Mouse (Mus musculus) heart, embryonic 11.5 days (tissue): Measurements from ENCODE around the gene Zfp74. TPM values are rescaled to one million over a fixed set of nuclear protein-coding genes. Genes with fewer than 3 reads are reported as not detected.
A peak's percentile ranks its signal among the peaks of the same experiment; 100 is the strongest.

Experiments used
- ATAC-seq: fragments of 200-750 bp; cut with Nextera tagmentation; replicated peaks from 2 replicates; pipeline ENCODE4 v1.8.0; 2017; ENCODE audit warnings: moderate library complexity; ENCODE audit not compliant: insufficient number of reproducible peaks, low FRiP score, low TSS enrichment
- H3K27ac ChIP-seq: fragments of 300-500 bp; sonication (generic); 2 replicates; pipeline ENCODE4 v1.5.1; 2014; ENCODE audit warnings: mild to moderate bottlenecking, low read depth, low read length
- H3K27me3 ChIP-seq: fragments of 300-500 bp; sonication (generic); 2 replicates; pipeline ENCODE4 v1.6.1; 2014; ENCODE audit warnings: mild to moderate bottlenecking, low read length, mixed read lengths; ENCODE audit not compliant: control insufficient read depth, insufficient read depth
- H3K36me3 ChIP-seq: fragments of 300-500 bp; sonication (generic); 2 replicates; pipeline ENCODE4 v1.6.1; 2014; ENCODE audit warnings: mild to moderate bottlenecking, low read length, moderate library complexity, mixed read lengths; ENCODE audit not compliant: control insufficient read depth, insufficient read depth
- H3K4me1 ChIP-seq: fragments of 300-500 bp; sonication (generic); 2 replicates; pipeline ENCODE4 v1.6.1; 2014; ENCODE audit warnings: low read length; ENCODE audit not compliant: control insufficient read depth, insufficient read depth
- H3K4me2 ChIP-seq: fragments of 300-500 bp; sonication (generic); 2 replicates; pipeline ENCODE4 v1.6.1; 2014; ENCODE audit warnings: mild to moderate bottlenecking, moderate library complexity
- H3K4me3 ChIP-seq: fragments of 300-500 bp; sonication (generic); 2 replicates; pipeline ENCODE4 v1.5.1; 2014; ENCODE audit warnings: low read depth, low read length
- H3K9ac ChIP-seq: fragments of 300-500 bp; sonication (generic); 2 replicates; pipeline ENCODE4 v1.6.1; 2014; ENCODE audit warnings: mild to moderate bottlenecking, low read depth, low read length, moderate library complexity
- H3K9me3 ChIP-seq: fragments of 300-500 bp; sonication (generic); replicated peaks from 2 replicates; pipeline ENCODE4 v1.6.1; 2016; ENCODE audit warnings: low read length; ENCODE audit not compliant: control insufficient read depth
- WGBS: fragments of 180-500 bp; shearing (Covaris S2); extraction: QIAGEN DNeasy Blood & Tissue Kit; methylation state at CpG from one replicate; pipeline ENCODE4 v1.1.7; 2014; ENCODE audit not compliant: insufficient replicate concordance; 5-methylcytosine and 5-hydroxymethylcytosine counted together
- polyA plus RNA-seq: library from polyadenylated mRNA; unstranded; fragments of >200 nt; fragmentation: Nextera tagmentation; extraction: Ambion mirVana; gene quantifications from 2 replicates; pipeline ENCODE4 v1.2.1, GENCODE M21; 2014

The Zfp74 gene
- polyA plus RNA-seq, 1 experiment from 2014 or later, result 10.0 TPM

DNA sequence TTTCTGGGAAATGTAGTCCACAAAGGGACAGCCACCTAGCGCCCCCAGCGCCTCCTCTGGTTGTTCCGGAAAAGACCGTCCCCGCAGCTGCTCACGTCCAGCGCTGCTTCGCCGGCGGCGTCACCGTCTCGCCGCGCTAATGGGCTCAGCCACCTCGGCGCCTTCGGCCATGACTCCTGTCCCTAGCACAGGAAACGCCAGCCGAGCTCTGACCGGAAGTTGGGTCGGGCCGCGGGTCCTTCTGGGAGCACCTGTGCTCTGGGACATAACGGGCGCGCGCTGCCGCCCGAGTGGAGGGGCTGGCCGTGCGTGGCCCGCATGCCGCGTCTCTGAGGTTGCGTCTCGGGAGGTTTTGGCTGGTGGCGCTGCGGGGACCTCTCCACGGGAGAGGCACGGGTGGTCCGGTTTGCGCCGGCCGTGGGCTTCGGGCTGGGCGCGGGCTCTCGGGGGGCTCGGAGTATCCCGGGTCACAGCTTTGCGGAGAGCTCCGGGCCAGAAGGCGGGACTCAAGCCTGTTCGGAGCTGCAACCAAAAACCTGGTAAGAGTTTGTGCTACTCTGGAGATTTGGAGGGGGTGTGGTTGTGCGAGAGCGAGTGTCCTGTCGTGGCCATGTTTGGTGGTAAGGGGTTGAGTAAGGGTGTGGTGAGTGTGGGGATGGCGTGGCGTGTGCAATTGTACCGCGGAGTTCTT, 29.9 kb upstream of the Zfp74 start, which contains the start of gene Zfp568:
TSS of gene Zfp568 (plus strand) at position 266 of the 691 bp plus-strand sequence.
- WGBS, result under 1% methylated on average over 62 of the region's 62 CpGs

DNA sequence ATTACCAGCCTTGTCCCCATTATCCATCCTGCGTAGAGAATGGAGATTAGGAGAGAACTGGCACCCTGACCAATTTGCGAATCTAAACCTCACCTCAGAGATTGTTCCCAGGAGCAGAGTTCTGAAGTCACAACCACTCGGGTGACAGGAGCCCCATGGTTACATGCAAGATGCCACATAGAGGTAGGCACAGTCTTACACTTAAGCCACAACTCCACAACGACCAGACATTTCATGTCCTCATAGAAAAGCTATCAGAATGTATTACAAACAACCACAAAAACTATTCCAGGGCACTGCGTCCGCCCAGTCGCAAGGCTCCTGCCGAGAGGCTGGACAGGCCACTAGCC, 29.4 kb upstream of the Zfp74 start:
- Histone ChIP-seq H3K9me3 (peaks cover 4% of the 10 kb centered on the region; the same call in 1 of the 2 replicates), H3K4me3 (peak overlapping the region; percentile 91), H3K4me2 (peak overlapping the region; percentile 67), H3K36me3 (peaks cover 20% of the 10 kb centered on the region), H3K27me3 (no peaks in the 10 kb centered on the region), H3K9ac (peak overlapping the region; percentile 99), H3K4me1 (peaks cover 25% of the 10 kb centered on the region), H3K27ac (peak overlapping the region; percentile 98)
- ATAC-seq, result peak; percentile 24
- under 1% methylated on average over 8 of the region's 8 CpGs for WGBS

More for the DNA sequence above, 29.9 kb upstream of the Zfp74 start, which contains the start of gene Zfp568:
- peak within 1 kb of the TSS; percentile 99 for H3K9ac ChIP-seq
- peak within 1 kb of the TSS; percentile 98 for H3K27ac ChIP-seq
- H3K9me3 ChIP-seq, result peaks cover 2% of the 10 kb centered on the region; the same call in 1 of the 2 replicates
- peak within 1 kb of the TSS; percentile 67 for H3K4me2 ChIP-seq
- H3K27me3 ChIP-seq, result no peaks in the 10 kb centered on the region
- peaks cover 25% of the 10 kb centered on the region for H3K4me1 ChIP-seq
- H3K4me3 ChIP-seq, result peak within 1 kb of the TSS; percentile 91
- peaks cover 22% of the 10 kb centered on the region for H3K36me3 ChIP-seq
- ATAC-seq, result peak; percentile 94

DNA sequence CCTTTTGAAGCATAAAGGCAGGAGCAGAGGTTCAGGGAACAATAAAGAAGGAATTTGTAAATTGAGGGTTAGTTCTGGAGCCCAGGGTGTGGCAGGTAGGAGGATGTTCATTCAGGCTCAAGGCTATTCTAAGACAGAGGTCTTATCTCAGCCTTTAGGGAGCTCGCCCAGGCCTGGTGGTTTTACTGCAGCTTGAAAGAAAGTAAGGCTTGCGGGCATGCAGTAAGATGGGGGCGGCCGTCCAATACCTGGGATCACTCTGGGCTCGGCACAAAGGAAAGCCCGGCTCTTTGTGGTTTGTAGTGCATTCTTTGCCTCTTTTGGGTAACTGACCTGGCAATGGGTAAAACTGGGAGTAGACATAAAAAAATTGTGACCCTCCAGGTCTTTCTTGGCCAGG, 29.0 kb upstream of the Zfp74 start:
- peaks cover 18% of the 10 kb centered on the region for H3K36me3 ChIP-seq
- no peaks in the 10 kb centered on the region for H3K27me3 ChIP-seq
- peaks cover 25% of the 10 kb centered on the region for H3K4me1 ChIP-seq
- ATAC-seq, result no peak
- peak overlapping the region; percentile 67 for H3K4me2 ChIP-seq
- H3K9me3 ChIP-seq, result peaks cover 4% of the 10 kb centered on the region; the same call in 1 of the 2 replicates
- H3K4me3 ChIP-seq, result peak overlapping the region; percentile 91
- H3K27ac ChIP-seq, result peak overlapping the region; percentile 98
- WGBS, result 19% methylated on average over 6 of the region's 6 CpGs
- H3K9ac ChIP-seq, result peak overlapping the region; percentile 99

DNA sequence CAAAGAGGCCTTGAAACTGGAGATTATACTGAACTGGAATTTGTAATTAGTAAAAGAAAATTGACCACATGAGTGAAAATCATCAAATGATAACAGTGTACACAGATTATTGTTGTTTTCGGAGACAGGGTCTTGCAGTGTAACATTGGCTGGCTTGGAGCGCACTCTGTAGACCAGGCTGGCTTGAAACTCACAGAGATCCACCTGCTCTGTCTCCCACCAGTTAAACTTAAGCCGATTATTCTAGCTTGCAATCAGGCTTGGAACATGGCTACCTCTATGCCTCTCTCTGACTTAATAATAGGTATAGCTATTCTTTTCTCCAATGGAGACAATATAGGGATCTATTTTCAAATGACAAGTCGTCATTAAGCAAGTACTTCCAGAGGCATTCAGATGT, 28.5 kb upstream of the Zfp74 start:
- Histone ChIP-seq H3K4me1 (peaks cover 25% of the 10 kb centered on the region), H3K9ac (no peak overlapping the region), H3K27me3 (no peaks in the 10 kb centered on the region), H3K9me3 (peaks cover 4% of the 10 kb centered on the region; the same call in 1 of the 2 replicates), H3K4me3 (peak overlapping the region; percentile 91; the same call in 1 of the 2 replicates), H3K36me3 (peaks cover 12% of the 10 kb centered on the region), H3K4me2 (peak overlapping the region; percentile 67), H3K27ac (peak overlapping the region; percentile 73; the same call in 1 of the 2 replicates)
- no peak for ATAC-seq
- 76% methylated on average over 4 of the region's 4 CpGs for WGBS

DNA sequence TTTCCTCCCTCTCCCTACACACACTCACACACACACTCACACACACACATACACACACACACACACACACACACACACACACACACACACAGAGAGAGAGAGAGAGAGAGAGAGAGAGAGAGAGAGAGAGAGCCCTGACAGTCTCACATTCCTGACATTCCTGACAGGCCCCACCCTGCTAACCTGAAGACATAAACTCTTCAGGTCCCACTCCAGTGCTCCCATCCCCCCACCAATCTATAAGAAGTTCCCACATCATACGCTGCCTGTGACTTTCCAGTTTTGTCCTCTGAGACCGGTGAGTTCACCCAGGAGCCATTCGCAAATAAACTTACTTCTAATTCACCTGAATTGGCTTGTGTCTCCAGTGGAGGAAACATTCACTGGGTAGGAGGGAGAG, 28.0 kb upstream of the Zfp74 start:
- H3K4me3 ChIP-seq, result no peak overlapping the region
- 79% methylated on average over 3 of the region's 3 CpGs for WGBS
- H3K27ac ChIP-seq, result peak overlapping the region; percentile 73; the same call in 1 of the 2 replicates
- no peaks in the 10 kb centered on the region for H3K27me3 ChIP-seq
- H3K9ac ChIP-seq, result 0 out of 2 replicates have a peak overlapping the region, but pooled peaks have one; percentile 12
- ATAC-seq, result no peak
- H3K36me3 ChIP-seq, result peaks cover 7% of the 10 kb centered on the region
- peaks cover 25% of the 10 kb centered on the region for H3K4me1 ChIP-seq
- peak overlapping the region; percentile 67; the same call in 1 of the 2 replicates for H3K4me2 ChIP-seq
- peaks cover 4% of the 10 kb centered on the region; the same call in 1 of the 2 replicates for H3K9me3 ChIP-seq

DNA sequence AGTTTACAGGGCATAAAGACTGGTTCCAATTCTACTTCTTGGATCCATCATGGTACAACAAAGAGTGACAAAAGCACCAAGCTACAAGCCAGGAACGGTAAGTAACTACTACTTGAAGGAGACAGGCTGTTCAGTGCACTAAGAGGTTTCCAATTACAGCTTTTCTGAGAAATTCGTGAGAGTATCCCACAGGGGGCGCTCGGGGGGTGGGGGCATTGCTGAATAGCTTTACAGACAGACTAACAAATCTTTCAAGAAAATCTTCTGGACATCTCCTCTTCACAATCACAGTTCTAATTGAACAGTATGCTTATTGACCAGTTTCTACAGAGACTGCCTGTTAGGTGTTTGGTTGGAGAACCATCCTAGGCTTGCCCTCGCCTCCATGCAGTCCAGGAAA, 27.6 kb upstream of the Zfp74 start:
- ATAC-seq, result no peak
- peaks cover 4% of the 10 kb centered on the region; the same call in 1 of the 2 replicates for H3K9me3 ChIP-seq
- no peak overlapping the region for H3K4me2 ChIP-seq
- peaks cover 25% of the 10 kb centered on the region for H3K4me1 ChIP-seq
- H3K27me3 ChIP-seq, result no peaks in the 10 kb centered on the region
- peak overlapping the region; percentile 73 for H3K27ac ChIP-seq
- no peak overlapping the region for H3K9ac ChIP-seq
- peaks cover 6% of the 10 kb centered on the region; the same call in 1 of the 2 replicates for H3K36me3 ChIP-seq
- WGBS, result 36% methylated on average over 5 of the region's 5 CpGs
- no peak overlapping the region for H3K4me3 ChIP-seq

DNA sequence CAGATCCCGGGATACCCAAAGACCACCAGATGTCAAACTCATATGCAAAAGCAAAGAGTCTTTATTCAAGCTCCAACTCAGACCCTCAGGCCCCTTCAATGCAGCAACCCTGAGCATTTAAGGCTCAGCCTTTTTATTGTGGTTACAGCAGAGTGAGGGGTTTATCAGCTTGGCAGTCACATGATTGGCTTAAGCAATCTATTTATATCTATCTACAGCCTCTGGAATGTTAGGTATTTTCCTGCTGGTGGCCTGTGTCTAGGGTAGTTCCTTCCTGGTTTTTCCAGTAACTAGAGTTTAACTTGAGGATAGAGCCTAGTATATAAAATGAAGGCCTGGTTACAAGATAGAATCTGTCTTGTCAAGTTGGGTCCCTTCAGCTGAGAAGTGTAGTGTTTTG, 26.9 kb upstream of the Zfp74 start:
- no peak for ATAC-seq
- no peak overlapping the region for H3K9ac ChIP-seq
- WGBS, result 83% methylated on average over 1 of the region's 1 CpGs
- H3K4me3 ChIP-seq, result no peak overlapping the region
- H3K4me1 ChIP-seq, result peaks cover 21% of the 10 kb centered on the region
- H3K27ac ChIP-seq, result peak overlapping the region; percentile 73
- no peaks in the 10 kb centered on the region for H3K36me3 ChIP-seq
- H3K27me3 ChIP-seq, result no peaks in the 10 kb centered on the region
- peak overlapping the region; percentile 17 for H3K4me2 ChIP-seq
- peaks cover 4% of the 10 kb centered on the region; the same call in 1 of the 2 replicates for H3K9me3 ChIP-seq

DNA sequence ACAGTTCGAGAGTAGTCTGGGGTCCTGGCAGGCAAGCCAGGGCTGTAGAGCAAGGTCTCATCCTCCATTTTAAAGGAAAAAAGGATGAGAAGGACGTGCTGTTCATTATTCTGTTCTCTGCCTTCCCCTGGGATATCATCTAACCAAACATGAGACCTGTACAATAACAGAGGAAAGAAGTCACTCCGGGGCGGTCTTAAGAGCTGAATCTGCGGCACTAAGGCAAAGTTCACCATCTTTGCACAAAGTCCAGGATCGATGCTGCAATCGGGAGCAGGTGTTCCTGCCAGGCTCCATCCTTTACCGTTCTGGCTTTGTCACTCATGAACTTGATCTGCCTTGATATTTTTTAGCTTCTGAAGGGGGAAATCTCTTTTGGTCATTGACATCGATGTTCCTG, 16.8 kb upstream of the Zfp74 start:
- H3K36me3 ChIP-seq, result no peaks in the 10 kb centered on the region
- H3K27ac ChIP-seq, result no peak overlapping the region
- ATAC-seq, result no peak
- H3K4me2 ChIP-seq, result no peak overlapping the region
- no peak overlapping the region for H3K9ac ChIP-seq
- H3K9me3 ChIP-seq, result 0 out of 2 replicates have a peak, but pooled peaks cover 3% of the 10 kb centered on the region
- H3K4me1 ChIP-seq, result no peaks in the 10 kb centered on the region
- no peaks in the 10 kb centered on the region for H3K27me3 ChIP-seq
- H3K4me3 ChIP-seq, result no peak overlapping the region
- 86% methylated on average over 9 of the region's 9 CpGs for WGBS
